Mouse (Mus musculus): ENCODE results near the gene Rab25. TPM values are rescaled to one million over a fixed set of nuclear protein-coding genes. Genes with fewer than 3 reads are reported as not detected.

The Rab25 gene
- total RNA-seq (2023) = 1.1 TPM

DNA sequence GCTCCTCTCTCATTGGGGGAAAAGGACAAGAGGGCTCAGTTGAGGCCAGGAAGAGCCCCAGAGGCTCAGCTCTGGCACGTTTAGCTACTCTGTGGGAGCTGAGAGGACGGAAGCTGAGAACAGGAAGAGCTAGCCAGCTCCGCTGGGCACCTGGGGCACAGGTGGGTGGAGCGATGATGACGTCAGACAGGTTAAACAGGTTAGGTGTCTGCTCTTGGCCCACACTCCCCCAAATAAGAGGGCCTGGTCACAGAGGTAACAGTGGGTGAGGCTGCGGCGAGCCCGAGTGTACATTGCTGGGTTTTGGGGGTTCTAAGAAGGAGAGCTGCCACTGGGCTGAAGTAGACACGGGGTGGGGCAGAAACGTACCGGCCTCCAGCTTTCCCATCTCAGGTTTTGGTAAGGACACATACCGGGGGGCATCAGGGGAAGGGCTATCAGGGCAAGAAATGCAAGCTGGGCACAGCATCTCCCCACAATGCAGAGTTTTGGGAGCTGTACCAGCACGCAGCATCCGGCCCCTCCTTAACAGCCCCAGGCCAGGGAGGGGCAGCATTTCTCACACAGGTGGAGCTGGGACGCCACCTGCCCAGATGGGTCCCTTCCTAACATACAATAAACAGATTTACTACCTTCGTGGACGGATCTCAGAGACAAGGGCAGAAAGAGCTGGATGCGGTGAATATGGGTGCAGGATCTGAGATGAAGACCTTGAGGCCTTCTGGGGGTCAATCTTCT lies at the start of gene Rab25:
Gene Rab25, minus strand, starts transcription at position 121 of the 738 bp plus-strand sequence.

DNA sequence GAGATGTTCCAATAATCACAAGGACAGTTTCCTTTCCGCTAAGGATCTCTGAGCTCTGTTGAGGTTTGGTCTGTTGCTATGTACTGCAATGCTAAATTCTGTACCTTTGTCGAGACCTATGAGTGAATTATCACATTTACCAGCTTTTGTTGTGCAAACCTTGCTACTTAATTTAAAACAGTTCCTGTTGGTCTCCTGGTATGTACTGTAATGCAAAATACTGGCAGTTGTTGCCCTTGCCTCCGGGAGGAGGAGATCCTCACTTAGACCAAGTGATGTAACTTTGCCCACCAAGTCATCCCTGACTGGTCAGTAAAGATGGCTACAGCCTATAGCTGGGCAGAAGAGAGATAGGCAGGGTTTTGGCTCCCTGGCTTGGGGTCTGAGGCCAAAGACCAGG lies 27.4 kb upstream of the Rab25 start, which contains the start of gene Ssr2:
Gene Ssr2, plus strand, starts transcription at position 337 of the 400 bp plus-strand sequence.

DNA sequence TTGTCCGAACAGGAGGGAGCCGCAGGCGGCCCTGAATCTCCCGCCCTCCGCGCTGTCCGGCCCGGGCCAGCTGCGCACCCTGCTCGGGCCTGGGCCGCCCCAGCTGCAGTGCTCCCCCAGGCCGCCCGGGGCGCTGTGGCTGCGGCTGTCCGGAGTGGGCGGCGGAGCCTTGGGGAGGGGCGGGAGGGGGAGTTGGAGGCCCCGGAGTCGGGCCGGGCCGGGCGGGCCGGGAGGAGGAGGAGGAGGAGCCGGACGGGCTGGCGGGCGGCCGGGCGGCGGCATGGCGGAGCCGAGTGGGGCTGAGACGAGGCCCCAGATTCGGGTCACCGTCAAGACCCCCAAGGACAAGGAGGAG lies 5.4 kb upstream of the Rab25 start, which contains the start of gene Ubqln4:
Gene Ubqln4, plus strand, starts transcription at position 234 of the 355 bp plus-strand sequence.

DNA sequence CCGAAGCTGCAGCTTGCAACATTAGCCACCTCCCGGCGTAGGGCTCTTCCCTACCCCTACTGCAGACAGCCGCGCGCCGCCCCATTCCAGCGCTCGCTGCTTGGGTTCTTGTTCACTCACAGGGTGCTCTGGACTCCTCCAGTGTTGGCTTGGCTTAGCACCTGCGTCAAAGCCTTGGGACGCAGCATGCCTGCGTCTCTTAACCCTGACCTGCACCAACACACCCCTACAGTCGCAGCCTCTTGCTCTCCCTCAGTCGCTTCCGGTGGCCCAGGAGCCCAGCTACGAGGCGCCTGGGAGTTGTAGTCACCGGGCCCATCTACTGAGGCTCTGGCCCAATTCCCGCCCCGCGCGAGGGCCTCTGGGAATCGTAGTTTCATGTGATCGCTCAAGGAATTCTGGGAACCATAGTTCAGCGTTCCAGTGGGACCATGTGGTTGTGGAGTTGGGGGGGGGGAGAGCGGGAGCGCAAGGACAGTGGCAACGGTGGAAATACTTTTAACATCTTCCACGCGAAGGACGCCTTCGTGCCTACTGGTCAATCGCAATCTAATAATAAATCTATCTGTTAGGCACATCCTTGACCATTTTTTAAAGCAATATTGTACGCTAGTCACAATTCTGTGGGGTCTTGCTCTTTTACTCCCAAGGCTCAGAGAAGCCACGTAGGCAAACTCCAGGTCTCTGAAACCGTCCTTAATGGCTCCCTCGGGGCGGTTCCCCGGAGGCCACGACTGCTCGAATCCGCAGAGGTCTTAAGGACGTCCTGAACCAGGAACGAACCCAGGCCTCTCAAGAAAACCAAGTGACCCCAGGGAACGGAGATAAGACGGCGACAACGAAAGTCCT lies 4.8 kb upstream of the Rab25 start, which contains the start of gene Lamtor2:
Gene Lamtor2, minus strand, starts transcription at position 399 of the 849 bp plus-strand sequence.

DNA sequence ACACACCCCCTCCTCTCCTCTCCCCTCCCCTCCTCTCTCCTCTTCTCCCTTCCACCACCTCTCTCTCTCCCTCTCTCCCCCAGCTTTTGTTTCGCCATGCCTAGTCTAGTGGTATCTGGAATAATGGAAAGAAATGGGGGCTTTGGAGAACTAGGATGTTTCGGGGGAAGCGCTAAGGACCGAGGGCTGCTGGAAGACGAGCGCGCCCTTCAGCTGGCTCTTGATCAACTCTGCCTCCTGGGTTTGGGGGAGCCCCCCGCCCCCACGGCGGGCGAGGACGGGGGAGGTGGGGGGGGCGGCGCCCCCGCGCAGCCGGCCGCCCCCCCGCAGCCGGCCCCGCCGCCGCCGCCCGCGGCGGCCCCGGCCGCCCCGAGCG lies 15.8 kb downstream of the Rab25 start, which contains the start of gene Mex3a:
Gene Mex3a, plus strand, starts transcription at position 97 of the 376 bp plus-strand sequence.

DNA sequence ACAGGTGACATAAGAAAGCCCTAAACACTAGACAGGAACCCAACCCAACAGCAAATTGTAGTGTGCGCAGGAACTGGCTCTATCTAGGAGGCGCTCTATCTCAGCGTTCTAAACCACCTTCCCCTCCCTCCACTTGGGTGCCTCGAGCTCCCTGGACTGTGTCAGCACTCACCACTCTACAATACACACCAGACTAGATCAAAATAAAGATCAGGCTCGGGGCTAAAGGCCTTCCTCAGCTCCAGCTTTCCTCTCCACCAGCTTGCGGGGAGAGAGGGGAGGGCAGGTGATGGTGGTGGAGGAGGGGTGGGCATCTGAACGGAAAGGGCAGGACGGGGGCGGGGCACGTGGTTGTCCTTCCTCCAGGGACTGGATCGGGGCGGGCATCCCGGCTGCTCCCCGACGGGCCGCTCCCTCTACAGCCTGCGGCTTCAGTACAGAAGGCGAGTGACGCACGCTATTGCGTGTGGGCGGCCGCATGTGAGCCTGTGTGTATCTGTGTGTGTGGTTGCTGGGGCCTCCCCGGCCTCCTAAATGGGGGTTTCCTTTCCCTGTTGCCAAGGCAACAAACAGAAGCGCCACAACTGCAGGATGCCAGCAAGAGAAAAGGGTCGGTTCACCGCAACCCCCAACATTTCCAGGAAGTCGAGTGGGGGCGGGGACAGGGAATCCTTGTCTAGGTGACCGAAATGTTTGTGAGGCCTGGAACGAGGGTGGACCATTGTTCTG lies 38.2 kb downstream of the Rab25 start, which contains the start of gene Lmna:
Gene Lmna, minus strand, starts transcription at position 265 of the 729 bp plus-strand sequence.

Other genes with a start within 250 kb of the Rab25 start
- gene Glmp, start 223.3 kb downstream of the Rab25 start, total RNA-seq (2023) = 91.9 TPM
- 0.28 TPM for gene Tmem79, start 212.2 kb downstream of the Rab25 start, total RNA-seq (2023)
- gene Smg5, start 212.0 kb downstream of the Rab25 start, total RNA-seq (2023) = 121 TPM
- 0.46 TPM for gene Paqr6, start 183.7 kb downstream of the Rab25 start, total RNA-seq (2023)
- not detected for gene Bglap3, start 175.6 kb downstream of the Rab25 start, total RNA-seq (2023)
- not detected for gene Bglap2, start 169.6 kb downstream of the Rab25 start, total RNA-seq (2023)
- gene Bglap, start 163.8 kb downstream of the Rab25 start, total RNA-seq (2023) = not detected
- gene Pmf1, start 138.0 kb downstream of the Rab25 start, total RNA-seq (2023) = 36.7 TPM
- 14.5 TPM for gene Slc25a44, start 123.2 kb downstream of the Rab25 start, total RNA-seq (2023)
- 112 TPM for gene Sema4a, start 87.1 kb downstream of the Rab25 start, total RNA-seq (2023)
- 7.0 TPM for gene Lmna, start 38.3 kb downstream of the Rab25 start, total RNA-seq (2023)
- gene Mex3a, start 15.9 kb downstream of the Rab25 start, total RNA-seq (2023) = 3.4 TPM
- gene Lamtor2, start 4.8 kb upstream of the Rab25 start, total RNA-seq (2023) = 68.6 TPM
- 47.2 TPM for gene Ubqln4, start 5.5 kb upstream of the Rab25 start, total RNA-seq (2023)
- 59.0 TPM for gene Ssr2, start 27.6 kb upstream of the Rab25 start, total RNA-seq (2023)
- gene Arhgef2, start 57.7 kb upstream of the Rab25 start, total RNA-seq (2023) = 198 TPM
- gene Rxfp4, start 104.8 kb upstream of the Rab25 start, total RNA-seq (2023) = not detected
- 99.9 TPM for gene Khdc4, start 137.5 kb upstream of the Rab25 start, total RNA-seq (2023)
- gene Rit1, start 168.5 kb upstream of the Rab25 start, total RNA-seq (2023) = 28.9 TPM
- gene Syt11, start 226.9 kb upstream of the Rab25 start, total RNA-seq (2023) = 13.0 TPM

Measured in CD8-positive naive resting alpha-beta T cell, adult 57 days (primary cell).